Mouse (Mus musculus) hindbrain, postnatal 0 days (tissue): ENCODE data around the gene Klrb1c. TPM values are rescaled to one million over a fixed set of nuclear protein-coding genes. Genes with fewer than 3 reads are reported as not detected.
"Not testable (repeated sequence)": the region's sequence is repeated elsewhere in the genome, so short reads cannot be mapped to it uniquely, and the experiment has no call there.

ENCODE experiments used
- ATAC-seq: fragments of 200-750 bp; cut with Nextera tagmentation; 2 replicates; pipeline ENCODE4 v1.8.0; 2017; ENCODE audit warnings: mild to moderate bottlenecking, moderate TSS enrichment, moderate library complexity
- DNase-seq: peaks from one replicate; pipeline ENCODE4 v3.0.0-alpha.2; 2015; ENCODE audit warnings: low spot score
- H3K27ac ChIP-seq: fragments of 300-500 bp; sonication (generic); 2 replicates; pipeline ENCODE4 v1.5.1; 2014; ENCODE audit warnings: mild to moderate bottlenecking
- H3K27me3 ChIP-seq: fragments of 300-500 bp; sonication (generic); 2 replicates; pipeline ENCODE4 v1.6.1; 2014; ENCODE audit warnings: low read length, mixed read lengths; ENCODE audit not compliant: insufficient read depth
- H3K36me3 ChIP-seq: fragments of 300-500 bp; sonication (generic); 2 replicates; pipeline ENCODE4 v1.6.1; 2014; ENCODE audit warnings: low read length, mixed read lengths; ENCODE audit not compliant: insufficient read depth
- H3K4me1 ChIP-seq: fragments of 300-500 bp; sonication (generic); 2 replicates; pipeline ENCODE4 v1.6.1; 2014; ENCODE audit warnings: antibody characterized with exemption, low read length, mixed read lengths; ENCODE audit not compliant: insufficient read depth
- H3K4me2 ChIP-seq: fragments of 300-500 bp; sonication (generic); 2 replicates; pipeline ENCODE4 v1.6.1; 2014; ENCODE audit warnings: low read depth, mild to moderate bottlenecking, low read length, moderate library complexity, mixed read lengths
- H3K4me3 ChIP-seq: fragments of 300-500 bp; sonication (generic); 2 replicates; pipeline ENCODE4 v1.5.1; 2014; ENCODE audit warnings: low read length
- H3K9ac ChIP-seq: fragments of 300-500 bp; sonication (generic); replicated peaks from 2 replicates; pipeline ENCODE4 v1.6.1; 2014; ENCODE audit warnings: mild to moderate bottlenecking, low read length, moderate library complexity, mixed read lengths
- H3K9me3 ChIP-seq: fragments of 300-500 bp; sonication (generic); 2 replicates; pipeline ENCODE4 v1.6.1; 2016; ENCODE audit warnings: low read length, mixed read lengths
- CTCF ChIP-seq: IDR thresholded peaks from 2 replicates; pipeline ENCODE4 v1.5.1; 2016; ENCODE audit warnings: antibody characterized with exemption, control low read depth, low read depth
- WGBS: fragments of 180-500 bp; shearing (Covaris S2); extraction: QIAGEN DNeasy Blood & Tissue Kit; methylation state at CpG from one replicate; pipeline ENCODE4 v1.1.7; 2014; 5-methylcytosine and 5-hydroxymethylcytosine counted together
- polyA plus RNA-seq: library from polyadenylated mRNA; unstranded; fragments of >200 nt; fragmentation: Nextera tagmentation; extraction: Ambion mirVana; gene quantifications from 2 replicates; pipeline ENCODE4 v1.2.1, GENCODE M21; 2015
- total RNA-seq: library from RNA; depleted of rRNA; stranded (reverse); fragments of >200 nt; gene quantifications from 2 replicates; pipeline ENCODE4 v1.2.3, GENCODE M21; 2014; rRNA removed

Klrb1c gene
- total and polyA plus RNA-seq, 2 experiments from 2014 or later = 0.10 to 0.13 TPM

DNA sequence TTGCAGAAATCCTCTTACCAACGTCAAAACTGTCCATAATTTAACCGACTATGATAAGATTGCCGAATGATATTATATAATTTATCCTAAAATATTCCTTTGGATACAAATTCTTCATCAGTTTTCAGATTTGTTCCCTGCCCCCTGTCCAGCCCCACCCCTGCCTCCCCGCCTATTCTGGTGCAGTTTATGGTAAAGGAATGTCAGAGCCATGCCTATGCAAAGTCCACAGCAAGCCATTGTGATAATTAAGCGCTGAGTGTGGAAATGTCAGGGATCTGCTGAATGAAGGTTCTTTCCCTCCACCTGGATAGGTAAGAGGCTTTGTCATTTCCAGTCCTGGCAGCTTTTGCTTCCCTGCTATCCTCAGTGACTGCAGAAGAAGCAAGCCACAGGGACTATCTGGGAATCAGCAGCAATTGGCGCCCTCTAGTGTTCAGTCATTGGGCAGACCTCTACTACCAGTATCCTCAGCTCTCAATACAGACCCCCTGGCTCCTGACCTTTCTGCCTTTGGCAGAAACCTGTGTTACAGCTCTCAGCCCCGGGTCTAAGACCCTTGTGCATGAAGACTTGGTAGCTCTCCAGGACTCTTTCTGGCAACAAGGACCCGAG lies 35.3 kb downstream of the Klrb1c start:
- peak; percentile 84 for TF ChIP-seq CTCF
- H3K27ac ChIP-seq = peak overlapping the region; percentile 69; the same call in 1 of the 2 replicates
- H3K9me3 ChIP-seq, H3K4me2 ChIP-seq, H3K36me3 ChIP-seq, H3K4me1 ChIP-seq, H3K27me3 ChIP-seq, H3K9ac ChIP-seq, H3K4me3 ChIP-seq: not testable (repeated sequence)
- WGBS = 37% methylated on average over 8 of the region's 8 CpGs
- peak; percentile 98 for ATAC-seq
- peak; percentile 89 for DNase-seq

GRCm38 (mm10) chr6:128747006-128747405 lies 42.0 kb downstream of the Klrb1c start:
- not testable (repeated sequence) for H3K9me3 ChIP-seq, H3K4me2 ChIP-seq, H3K4me3 ChIP-seq, H3K27ac ChIP-seq, ATAC-seq, H3K27me3 ChIP-seq, H3K9ac ChIP-seq, H3K36me3 ChIP-seq, H3K4me1 ChIP-seq, DNase-seq
- WGBS = 74% methylated on average over 6 of the region's 6 CpGs

DNA sequence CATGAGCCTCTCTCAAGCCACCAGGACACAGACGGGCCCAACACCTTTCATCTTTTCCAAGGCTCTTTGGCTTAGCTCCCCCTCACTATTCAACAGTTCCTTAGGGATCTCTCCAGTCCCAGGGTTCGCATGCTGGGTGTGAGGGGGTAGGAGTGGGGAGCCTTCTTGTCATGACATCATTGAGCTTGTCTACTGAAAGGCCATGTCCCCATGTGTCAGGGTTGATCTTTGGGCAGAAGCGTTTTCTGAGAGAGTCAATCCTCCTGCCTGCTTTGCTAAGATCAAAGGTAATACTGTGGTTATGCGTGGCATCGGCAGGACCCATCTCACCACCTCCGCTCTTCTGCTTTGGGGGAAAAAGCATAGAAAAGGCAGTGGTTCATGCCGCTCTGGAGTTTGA lies 51.6 kb downstream of the Klrb1c start:
- TF ChIP-seq CTCF = no peak
- H3K27me3 ChIP-seq = no peaks in the 10 kb centered on the region
- no peak overlapping the region for H3K4me2 ChIP-seq
- no peak for DNase-seq
- 89% methylated on average over 7 of the region's 7 CpGs for WGBS
- H3K4me1 ChIP-seq = no peaks in the 10 kb centered on the region
- H3K36me3 ChIP-seq = no peaks in the 10 kb centered on the region
- no peaks in the 10 kb centered on the region for H3K9me3 ChIP-seq
- no peak overlapping the region for H3K4me3 ChIP-seq
- ATAC-seq = no peak
- H3K9ac ChIP-seq = no peak overlapping the region
- H3K27ac ChIP-seq = no peak overlapping the region

DNA sequence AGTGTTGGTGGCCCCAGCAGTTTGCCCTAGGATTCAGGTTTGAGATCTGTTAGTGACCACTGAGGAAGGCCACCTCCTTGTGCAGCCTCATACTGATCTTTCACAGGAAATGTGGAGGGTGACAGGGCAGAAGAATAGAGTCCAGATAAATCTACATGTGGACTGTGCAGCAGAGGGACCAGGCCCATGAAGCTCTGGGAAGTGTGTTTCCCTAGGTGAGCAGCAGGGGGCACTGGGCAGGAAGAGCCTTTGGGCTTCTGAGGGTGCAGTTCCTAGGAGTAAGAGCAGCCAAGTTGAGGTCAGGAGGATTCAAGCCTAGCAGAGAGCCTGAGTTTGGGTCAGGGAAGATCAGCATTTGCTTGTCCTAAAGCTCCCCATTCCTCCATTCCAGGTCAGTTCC lies 52.9 kb downstream of the Klrb1c start:
- H3K36me3 ChIP-seq = no peaks in the 10 kb centered on the region
- TF ChIP-seq CTCF = peak; percentile 10; the same call in 1 of the 2 replicates
- H3K4me1 ChIP-seq = no peaks in the 10 kb centered on the region
- no peak for DNase-seq
- no peak for ATAC-seq
- no peak overlapping the region for H3K4me3 ChIP-seq
- no peak overlapping the region for H3K4me2 ChIP-seq
- H3K27me3 ChIP-seq = no peaks in the 10 kb centered on the region
- no peak overlapping the region for H3K9ac ChIP-seq
- H3K9me3 ChIP-seq = no peaks in the 10 kb centered on the region
- H3K27ac ChIP-seq = no peak overlapping the region

- Histone ChIP-seq H3K4me3 (no peak overlapping the region), H3K27ac (no peak overlapping the region), H3K27me3 (no peaks in the 10 kb centered on the region), H3K4me1 (no peaks in the 10 kb centered on the region), H3K4me2 (no peak overlapping the region), H3K9ac (no peak overlapping the region), H3K9me3 (no peaks in the 10 kb centered on the region), H3K36me3 (no peaks in the 10 kb centered on the region)
- DNase-seq (no peak), ATAC-seq (no peak)
- no peak for TF ChIP-seq CTCF
Measured at GRCm38 (mm10) chr6:128734896-128735295, 54.1 kb downstream of the Klrb1c start.

DNA sequence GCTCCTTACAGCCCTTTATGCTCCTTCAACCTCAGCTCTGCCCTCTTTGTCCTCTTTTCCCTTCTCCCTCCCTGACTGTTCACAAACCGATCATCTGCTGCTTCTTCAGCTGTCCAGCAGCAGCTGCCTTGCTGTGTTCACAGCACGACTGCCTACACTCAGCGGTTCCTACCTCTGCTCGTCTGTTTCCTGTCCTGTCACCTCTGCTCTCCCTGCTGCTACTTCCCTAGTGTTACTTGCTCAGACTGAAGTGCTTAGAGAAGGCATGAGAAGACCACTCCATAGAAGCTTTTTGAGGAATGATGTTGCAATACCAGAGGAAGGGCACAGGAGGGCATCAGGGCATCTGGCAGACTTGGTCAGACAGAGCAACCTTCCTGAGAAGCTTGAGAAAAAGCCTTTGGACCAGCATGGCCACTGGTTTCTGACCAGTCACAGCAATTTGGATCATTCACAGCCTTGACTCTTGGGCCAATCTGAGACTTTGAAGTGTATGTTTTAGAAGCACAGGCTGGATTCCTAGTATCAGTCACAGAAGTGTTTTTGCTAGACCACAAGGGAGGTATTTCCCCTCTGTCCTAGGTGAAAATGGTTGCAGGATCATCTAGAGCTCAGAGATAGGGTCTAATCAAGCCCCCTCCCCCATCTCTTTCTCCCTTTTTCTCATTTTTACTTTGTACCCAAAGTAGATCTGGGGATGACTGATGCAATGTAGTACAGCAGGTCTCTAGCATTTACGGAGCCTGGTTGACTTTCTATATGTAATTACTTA lies 54.9 kb downstream of the Klrb1c start:
- no peak for TF ChIP-seq CTCF
- Histone ChIP-seq H3K9me3 (no peaks in the 10 kb centered on the region), H3K27me3 (no peaks in the 10 kb centered on the region), H3K4me3 (no peak overlapping the region), H3K4me2 (no peak overlapping the region), H3K4me1 (no peaks in the 10 kb centered on the region), H3K36me3 (no peaks in the 10 kb centered on the region), H3K27ac (no peak overlapping the region), H3K9ac (no peak overlapping the region)
- 70% methylated on average over 5 of the region's 5 CpGs for WGBS
- no peak for ATAC-seq
- no peak for DNase-seq

- no peak overlapping the region for H3K9ac ChIP-seq
- no peak for TF ChIP-seq CTCF
- no peaks in the 10 kb centered on the region for H3K27me3 ChIP-seq
- H3K4me2 ChIP-seq = no peak overlapping the region
- ATAC-seq (no peak), DNase-seq (no peak)
- WGBS = 82% methylated on average over 3 of the region's 3 CpGs
- H3K4me3 ChIP-seq = no peak overlapping the region
- no peaks in the 10 kb centered on the region for H3K4me1 ChIP-seq
- H3K27ac ChIP-seq = no peak overlapping the region
- no peaks in the 10 kb centered on the region for H3K9me3 ChIP-seq
- H3K36me3 ChIP-seq = no peaks in the 10 kb centered on the region
Measured at GRCm38 (mm10) chr6:128732032-128732431, 57.0 kb downstream of the Klrb1c start.

Other genes with a start within 250 kb of the Klrb1c start
- gene A2ml1, start 207.6 kb downstream of the Klrb1c start, total RNA-seq = 0.79 and 1.6 TPM in 2 replicates
- gene A2ml1, start 207.6 kb downstream of the Klrb1c start, polyA plus RNA-seq = 13.2 and 13.8 TPM in 2 replicates
- gene Klrb1a, start 165.7 kb downstream of the Klrb1c start, total RNA-seq = not detected in 2 replicates
- not detected in 2 replicates for gene Klrb1a, start 165.7 kb downstream of the Klrb1c start, polyA plus RNA-seq
- gene Clec2h, start 126.8 kb downstream of the Klrb1c start, total RNA-seq = not detected in 2 replicates
- gene Clec2h, start 126.8 kb downstream of the Klrb1c start, polyA plus RNA-seq = not detected in 2 replicates
- gene Klrb1, start 66.2 kb downstream of the Klrb1c start, total RNA-seq = 0.31 and 1.9 TPM in 2 replicates
- 1.1 and 1.2 TPM in 2 replicates for gene Klrb1, start 66.2 kb downstream of the Klrb1c start, polyA plus RNA-seq
- not detected in 2 replicates for gene Gm44511, start 37.1 kb upstream of the Klrb1c start, total RNA-seq
- not detected in 2 replicates for gene Gm44511, start 37.1 kb upstream of the Klrb1c start, polyA plus RNA-seq
- not detected in 2 replicates for gene Klrb1b, start 37.1 kb upstream of the Klrb1c start, total RNA-seq
- gene Klrb1b, start 37.1 kb upstream of the Klrb1c start, polyA plus RNA-seq = not detected in 2 replicates
- gene Clec2i, start 98.4 kb upstream of the Klrb1c start, total RNA-seq = not detected in 2 replicates
- gene Clec2i, start 98.4 kb upstream of the Klrb1c start, polyA plus RNA-seq = 0.06 and 0.08 TPM in 2 replicates
- gene BC035044, start 101.9 kb upstream of the Klrb1c start, total RNA-seq = 0.61 TPM in 1 of 2 replicates, not detected in the other
- 0.39 and 0.88 TPM in 2 replicates for gene BC035044, start 101.9 kb upstream of the Klrb1c start, polyA plus RNA-seq
- not detected in 2 replicates for gene Clec2g, start 145.2 kb upstream of the Klrb1c start, total RNA-seq
- gene Clec2g, start 145.2 kb upstream of the Klrb1c start, polyA plus RNA-seq = not detected in 2 replicates